Mouse (Mus musculus) right cerebral cortex, postnatal 14 days (tissue): ENCODE data around the gene Kit.

Experiments used
- DNase-seq: peaks from one replicate; pipeline ENCODE4 v3.0.0; 2022

Kit gene

DNA sequence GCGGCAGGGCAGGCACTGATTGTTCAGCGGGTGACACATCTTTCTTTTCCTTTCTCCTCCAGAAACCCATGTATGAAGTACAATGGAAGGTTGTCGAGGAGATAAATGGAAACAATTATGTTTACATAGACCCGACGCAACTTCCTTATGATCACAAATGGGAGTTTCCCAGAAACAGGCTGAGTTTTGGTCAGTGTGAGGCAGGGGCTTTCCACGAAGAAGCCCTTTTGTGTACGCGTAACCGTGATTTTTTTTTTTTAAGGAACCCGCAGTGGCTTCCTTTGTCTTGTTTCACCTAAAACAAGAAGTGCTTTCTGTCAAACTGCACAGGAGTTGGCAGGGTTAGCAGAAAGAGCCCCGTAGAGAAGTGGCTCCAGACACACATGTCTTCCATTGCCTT, 65.9 kb downstream of the Kit start:
- no peak for DNase-seq

DNA sequence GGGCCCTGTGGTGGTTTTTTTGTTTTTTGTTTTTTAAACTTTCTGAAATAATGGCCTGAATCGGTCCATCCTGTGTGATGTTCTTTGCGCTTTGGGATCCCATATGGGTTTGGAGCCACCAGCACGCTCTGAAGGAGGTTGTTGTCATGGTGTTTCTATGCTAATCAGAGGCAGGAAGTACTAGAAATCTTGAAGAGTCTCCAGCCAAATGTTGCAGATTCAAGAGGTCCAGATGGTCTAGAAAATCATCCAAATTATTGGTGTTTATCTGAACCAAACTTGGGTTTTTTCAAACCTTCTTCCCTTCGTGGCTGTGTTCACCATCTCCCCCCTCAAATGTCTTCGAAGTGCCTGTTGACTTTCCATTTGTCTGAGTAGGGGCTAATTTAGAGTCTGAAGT, 72.3 kb downstream of the Kit start:
- no peak for DNase-seq

DNA sequence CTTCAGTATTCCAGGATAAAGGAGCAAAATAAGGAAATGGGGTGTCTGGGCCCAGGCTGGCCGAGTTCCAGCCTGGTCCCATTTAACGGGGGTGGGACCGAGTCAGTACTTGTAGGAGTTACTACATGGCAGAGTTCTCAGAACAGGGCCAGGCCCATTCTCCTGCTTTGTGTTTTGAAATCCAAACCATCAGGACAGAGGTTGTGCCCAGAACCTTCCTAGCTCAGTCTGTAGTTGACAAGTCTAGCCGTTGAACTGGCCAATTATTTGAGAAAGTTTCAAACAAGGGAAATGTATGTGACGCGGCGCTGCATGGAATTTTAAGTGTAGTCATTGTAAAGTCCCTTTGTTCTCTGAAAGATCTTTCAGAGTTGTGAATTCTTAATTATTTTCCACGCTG, 75.8 kb downstream of the Kit start:
- DNase-seq = no peak

DNA sequence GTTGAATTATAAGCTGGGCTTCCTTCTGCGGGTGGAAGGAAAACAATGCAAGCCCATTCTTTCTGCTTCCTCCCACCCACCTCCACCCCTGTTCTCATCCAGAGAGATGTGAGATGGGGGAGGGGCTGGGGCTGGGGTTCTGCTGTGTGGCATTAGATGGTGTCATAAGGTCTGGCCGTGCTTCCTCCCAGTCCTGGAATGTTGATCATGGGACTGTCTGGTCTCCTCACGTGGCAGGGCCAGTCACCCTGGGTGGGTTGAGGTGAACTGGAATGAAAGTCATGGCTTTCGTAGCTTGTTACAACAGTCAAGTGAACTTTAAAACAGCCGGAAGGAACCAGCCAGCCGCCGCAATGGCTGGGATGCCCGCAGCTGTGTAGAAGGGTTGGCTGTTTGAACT, 78.7 kb downstream of the Kit start:
- DNase-seq = no peak

DNA sequence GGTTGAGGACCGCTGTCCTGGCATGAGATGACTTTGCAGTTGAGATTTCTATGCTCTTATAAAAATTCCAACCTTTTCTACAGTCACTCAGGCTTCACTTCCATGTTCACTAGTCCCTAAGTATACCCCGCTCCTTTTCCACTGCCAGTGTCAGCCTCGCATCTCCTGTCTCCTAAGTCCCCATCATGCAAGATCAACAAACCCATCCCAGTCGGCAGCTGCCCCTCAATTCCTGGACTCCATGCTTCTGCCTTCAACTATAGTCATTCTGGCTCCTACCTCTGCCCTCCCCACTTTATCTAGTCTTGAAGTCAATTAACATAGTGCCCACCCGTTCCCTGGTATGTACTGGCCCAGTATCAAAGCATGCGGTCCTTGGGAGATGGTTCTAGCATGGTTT, 83.9 kb downstream of the Kit start:
- no peak for DNase-seq

DNA sequence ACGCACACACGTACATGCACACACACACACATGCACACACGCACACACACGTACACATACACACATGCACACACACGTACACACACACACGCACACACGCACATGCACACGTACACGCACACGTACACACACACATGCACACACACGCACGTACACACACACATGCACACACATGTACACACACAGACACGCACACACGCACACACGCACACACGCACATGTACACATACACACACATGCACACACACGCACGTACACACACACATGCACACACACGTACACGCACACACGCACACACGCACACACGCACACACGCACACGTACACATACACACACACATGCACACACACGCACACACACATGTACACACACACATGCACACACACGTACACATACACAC, 85.6 kb downstream of the Kit start:
- DNase-seq = no peak

DNA sequence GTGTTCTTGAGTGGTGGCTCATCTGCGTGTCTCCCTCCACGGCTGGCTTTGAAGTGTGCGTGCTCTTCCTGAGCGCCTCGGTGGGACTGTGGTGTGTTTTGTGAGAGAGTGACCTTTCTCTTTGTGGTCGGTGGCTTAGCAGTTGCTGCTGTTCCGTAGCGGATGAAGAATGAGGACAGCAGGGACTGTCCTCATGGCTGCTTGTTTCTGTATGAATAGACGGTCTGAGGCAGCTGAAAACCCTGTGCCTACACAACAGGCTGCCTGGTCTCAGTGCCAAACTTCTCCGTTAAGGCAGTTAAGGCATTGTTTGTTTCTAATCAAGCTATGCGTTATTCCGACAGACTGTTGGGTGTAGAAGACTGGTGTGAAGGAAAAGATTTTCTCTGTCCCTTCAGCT, 87.8 kb downstream of the Kit start:
- no peak for DNase-seq

DNA sequence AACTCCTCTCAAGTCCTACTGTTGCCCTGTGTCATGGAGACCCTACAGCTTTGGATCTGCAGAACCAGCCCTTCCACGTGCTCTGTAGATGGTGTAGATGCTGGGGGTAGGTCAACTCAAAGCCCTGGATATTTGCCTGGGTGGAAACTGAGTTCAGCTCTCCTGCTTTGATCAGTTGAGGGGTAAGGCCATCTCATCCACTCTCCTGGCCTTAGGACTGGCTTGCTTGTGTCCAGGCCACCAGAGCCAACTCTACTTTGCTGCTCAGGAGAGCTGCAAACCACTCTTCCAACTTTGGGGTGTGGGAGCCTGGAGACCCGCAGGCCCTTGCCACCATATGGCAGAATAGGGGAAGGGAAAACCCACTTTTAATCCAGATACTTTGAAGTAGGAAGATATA, 89.1 kb downstream of the Kit start:
- no peak for DNase-seq

DNA sequence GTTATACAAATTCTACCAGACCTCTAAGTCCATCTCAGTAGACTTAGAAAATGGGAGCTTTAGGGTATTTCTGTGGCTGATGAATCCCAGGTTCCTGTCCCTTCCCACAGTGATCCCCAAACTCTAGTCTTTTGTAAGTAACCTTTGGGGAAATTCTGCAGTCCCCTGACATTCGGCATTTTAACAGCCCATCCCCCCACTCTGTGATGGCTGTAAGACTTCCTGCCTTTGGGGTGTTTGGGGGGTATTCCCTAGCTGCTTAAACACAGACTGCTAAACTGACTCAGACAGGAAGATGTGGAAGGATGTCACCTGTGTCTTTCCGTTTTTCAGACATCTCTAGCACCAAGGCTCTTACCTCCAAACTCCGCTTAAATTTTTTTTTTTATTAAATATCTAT, 92.4 kb downstream of the Kit start:
- DNase-seq = no peak

DNA sequence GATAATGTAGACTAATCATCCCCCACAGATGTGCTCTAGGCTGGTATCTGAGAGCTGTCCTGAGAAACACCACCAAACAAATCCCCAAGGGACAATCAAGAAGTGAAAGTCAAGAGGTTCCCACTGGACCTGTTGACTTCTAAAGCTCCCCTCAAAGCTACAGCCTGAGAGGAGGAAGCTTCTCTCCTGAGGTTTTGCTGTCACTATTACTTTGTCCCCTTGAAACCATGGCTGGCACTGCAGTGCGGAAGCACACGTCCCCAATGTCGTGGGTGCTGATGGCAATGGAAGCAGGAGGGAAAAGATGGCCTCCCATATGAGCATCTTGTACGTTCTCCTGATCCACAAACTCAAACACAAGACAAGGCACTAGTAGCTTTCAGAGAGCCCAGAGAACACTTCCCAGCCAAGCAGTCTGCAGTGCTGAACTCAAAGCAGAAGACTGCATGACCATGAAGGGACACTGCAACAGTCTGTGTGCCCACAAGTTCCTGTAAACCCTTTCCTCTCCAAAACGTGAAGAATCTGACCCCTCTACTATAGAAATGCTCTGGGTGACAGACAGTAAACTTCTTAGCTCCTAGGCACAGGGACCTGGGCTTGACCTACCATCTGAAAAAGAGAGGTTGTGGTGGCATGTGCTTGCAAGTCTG, 96.5 kb downstream of the Kit start:
- no peak for DNase-seq

DNA sequence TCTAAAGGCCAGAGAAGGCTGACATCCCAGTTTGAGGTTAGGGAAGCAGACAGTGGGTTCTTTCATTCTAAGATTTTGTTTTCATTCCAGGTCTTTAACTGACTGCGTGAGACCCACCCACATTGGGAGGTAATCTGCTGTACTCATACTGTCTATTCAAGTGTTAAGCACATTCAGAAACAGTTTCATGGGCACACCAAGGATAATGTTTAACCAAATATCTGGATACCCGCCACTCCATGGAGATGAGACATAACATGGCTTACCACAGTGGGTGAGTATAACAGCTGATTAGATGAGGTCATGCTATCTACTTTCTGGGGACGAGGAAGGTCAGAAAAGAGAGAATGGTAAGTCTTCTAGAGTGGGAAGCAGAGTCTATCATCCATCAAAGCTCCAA, 101.3 kb downstream of the Kit start:
- no peak for DNase-seq

DNA sequence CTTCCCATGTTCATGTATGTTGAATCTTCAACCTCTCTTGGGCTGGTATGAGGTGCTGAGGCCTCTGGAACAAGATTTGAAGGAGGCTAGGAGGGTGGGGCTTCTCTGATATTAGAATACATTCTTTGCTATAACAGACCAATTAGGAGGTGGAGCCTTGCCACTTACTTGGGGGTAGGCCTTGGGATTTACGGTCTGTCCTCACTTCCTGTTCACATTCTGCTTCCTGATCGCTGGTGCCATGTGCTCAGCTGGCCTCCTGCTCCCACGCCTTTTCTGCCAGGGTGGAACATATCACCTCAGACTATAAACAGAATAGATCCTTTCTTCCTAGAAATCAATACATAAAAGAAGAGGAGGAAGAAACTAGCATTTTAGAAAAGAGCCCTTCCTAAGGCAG, 105.2 kb downstream of the Kit start:
- no peak for DNase-seq

DNA sequence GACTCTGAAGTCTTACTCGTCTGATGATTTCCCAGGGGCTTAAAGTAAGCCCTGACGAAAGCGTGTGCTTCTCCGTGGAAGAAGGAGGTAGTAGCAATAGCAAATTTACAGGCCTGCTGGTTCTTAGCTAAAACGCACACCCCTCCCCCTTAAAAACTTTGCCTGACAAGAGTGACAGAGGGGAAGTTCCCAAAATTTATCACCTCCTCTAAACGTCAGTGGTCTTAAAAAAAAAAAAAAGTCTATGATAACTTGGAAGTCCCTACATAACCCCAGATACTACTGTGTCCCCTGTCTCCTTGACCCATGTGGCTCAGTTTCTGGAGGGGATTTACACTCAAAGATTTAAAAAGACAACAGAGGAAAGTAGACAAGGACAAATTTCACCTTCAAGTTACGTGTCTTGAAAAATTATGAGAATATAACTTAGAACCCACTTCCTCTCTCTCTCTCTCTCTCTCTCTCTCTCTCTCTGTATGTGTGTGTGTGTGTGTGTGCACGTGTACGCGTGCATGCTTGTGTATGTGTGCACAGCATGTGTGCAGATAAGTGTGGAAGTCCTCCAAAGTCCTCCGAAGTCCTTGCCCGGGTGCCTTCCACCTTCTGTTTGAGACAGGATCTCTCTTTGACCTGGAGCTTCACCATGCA, 120.6 kb downstream of the Kit start:
- DNase-seq = no peak

DNA sequence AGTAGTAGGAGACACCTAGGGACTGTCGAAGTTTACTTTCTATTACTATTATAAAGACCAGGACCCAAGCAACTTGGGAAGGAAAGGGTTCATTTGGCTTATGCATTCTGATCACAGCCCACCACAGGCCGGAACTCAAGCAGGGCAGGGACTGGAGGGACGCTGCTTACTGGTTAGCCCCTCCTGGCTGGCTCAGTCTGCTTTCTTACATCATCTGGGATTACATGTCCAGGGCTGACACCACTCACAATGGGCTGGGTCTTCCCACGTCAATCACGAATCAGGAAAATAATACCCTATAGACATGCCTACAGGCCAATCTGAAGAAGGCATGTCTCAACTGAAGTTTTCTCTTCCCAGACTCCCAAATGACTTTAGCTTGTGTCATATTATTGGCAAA, 122.2 kb downstream of the Kit start:
- DNase-seq = no peak

DNA sequence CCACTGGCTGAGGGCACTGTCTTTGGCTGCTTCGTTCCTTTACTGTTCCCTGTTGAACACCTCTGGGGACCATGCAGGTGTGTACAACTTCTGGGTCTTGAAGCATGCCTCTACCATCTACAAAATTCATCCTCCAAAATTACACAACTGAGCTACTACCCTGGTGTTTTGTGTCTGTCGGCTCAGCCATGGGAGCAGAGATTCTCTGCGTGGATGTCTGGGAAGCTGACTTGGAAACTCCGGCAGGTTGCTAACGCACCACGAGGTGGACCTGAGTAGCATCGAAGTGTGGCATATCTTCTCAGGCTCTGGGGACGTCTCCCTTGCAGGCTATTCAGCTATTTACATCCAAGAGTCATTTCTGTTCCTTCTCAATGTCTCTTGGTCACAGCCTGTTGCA, 123.8 kb downstream of the Kit start:
- DNase-seq = no peak

DNA sequence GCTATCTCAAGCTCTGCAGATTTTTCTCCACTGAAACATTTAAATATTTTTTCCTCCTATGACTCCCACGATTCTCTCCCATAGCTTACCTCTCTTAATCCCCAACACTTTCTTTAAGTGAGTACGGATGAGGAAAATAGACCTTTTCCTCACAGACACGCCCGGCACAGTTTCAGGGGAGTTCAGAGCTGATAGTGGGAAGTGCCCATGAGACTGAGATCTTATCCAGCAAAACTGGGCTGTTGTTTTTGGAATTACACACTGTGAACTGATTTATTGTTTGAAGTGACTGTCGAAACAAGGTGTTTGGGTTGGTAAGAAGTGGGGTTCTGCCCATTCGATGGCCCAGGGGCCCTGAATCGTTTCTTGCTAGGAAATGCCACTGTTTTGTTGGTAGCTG, 124.4 kb downstream of the Kit start:
- DNase-seq = no peak

DNA sequence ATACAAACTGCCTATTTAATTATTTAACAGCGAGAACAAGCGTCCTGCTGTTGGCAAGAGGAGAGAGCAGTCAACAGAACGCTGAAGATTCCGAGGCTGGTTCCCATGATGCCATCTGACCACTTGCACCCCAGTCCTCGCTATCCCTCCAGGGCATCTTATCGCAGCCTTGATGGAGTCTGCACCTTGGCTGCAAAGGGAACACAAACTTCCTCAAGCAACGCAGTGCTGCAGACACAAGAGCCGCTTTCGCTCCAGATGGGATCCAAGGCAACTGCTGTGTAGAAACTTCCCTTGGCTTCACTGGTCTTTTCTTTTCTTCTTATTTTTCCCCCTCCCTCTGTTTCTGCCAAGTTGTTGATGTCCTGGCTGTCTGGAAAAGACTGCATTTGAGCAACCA, 124.8 kb downstream of the Kit start:
- DNase-seq = no peak

DNA sequence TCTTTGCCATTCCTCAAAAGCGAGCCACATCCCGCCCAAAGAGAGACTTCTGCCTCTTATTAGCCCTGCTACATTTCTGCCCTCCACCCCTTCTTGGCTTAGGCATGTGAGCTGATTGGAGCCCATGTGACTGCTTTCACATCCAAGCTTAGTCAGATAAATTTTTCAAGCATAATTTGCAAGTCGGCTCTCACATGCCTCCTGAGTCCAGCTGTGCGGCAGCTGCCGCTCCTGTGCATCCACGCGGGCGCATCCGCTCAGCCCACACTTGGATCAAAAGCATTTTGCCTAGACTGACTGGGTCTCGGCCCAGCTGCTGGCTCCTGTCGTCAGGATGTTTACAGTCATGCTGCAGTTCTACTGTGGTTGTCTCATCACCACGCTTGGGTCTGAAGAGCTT, 126.9 kb downstream of the Kit start:
- DNase-seq = peak; percentile 10

DNA sequence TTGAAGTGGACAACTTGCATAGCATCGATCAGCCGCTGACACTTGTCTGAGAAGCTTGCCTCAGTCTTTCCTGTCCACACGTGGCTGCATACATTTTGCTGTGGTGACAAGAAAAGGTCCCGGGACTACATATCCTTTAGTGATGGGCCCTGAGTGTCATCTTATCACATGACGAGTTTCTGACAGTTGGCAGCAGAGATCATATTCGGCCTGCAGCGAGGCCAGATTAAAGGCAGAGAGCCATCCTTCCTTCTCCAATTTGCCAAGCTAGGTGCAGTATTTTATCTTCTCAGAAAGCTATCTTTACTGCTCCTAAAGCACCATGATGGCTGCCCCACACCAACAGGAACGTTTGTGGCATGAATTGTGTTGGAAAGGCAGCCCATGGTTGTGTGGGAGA, 127.4 kb downstream of the Kit start:
- DNase-seq = no peak

DNA sequence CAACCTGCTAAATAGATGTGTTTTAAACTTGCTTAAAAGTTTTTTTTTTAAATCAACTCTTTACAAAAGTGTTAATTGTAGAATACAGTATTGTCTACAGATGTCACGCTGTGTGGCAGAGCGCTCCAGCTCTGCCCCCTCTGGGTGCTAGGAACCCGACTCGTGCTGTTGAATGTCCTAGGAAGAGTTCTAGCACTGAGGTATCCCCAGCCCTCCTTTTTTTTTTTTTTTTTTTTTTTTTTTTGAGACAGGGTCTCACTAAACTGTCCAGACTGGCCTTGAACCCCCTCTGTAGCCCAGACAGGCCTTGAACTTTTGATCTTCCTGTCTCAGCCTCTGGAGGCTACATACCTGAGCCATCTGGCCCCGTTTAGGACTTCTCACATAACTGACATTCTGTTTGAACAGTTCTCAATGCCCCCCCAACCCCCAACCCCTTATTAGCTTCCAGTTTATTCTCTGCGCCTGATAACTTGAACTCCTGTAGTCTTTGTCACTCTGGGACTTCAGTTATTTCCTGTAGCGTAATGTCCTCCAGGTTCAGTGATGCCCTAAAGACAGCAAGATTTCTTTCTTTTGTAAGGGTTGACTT, 130.0 kb downstream of the Kit start:
- no peak for DNase-seq

DNA sequence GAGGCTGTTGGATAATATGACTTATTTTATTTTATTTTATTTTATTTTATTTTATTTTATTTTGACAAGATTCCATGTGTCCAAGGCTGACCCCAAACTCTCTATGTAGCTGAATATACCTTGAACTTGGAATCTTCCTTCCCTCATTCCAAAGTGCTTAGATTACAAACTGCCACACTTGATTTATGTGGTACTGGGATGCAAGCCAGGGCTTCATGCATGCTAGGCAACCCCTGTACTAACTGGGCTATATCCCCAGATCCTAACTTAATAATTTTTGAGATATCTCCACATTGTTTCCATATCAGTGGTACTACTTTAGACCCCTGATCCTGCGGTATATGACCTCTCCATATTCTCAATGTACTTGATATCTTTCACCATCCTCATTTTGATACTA, 130.7 kb downstream of the Kit start:
- no peak for DNase-seq
